Mouse (Mus musculus) E14TG2a.4 (cell line): ENCODE data around the gene Vmn1r3.
"Not testable (repeated sequence)": the region's sequence is repeated elsewhere in the genome, so short reads cannot be mapped to it uniquely, and the experiment has no call there.

Experiments
- CTCF ChIP-seq: conservative IDR thresholded peaks from 2 replicates; pipeline ENCODE4 v1.5.1; 2014; ENCODE audit warnings: low read length
- NANOG ChIP-seq: IDR thresholded peaks from 2 replicates; pipeline ENCODE4 v1.6.1; 2014; ENCODE audit warnings: borderline replicate concordance, low read length, mixed read lengths

DNA sequence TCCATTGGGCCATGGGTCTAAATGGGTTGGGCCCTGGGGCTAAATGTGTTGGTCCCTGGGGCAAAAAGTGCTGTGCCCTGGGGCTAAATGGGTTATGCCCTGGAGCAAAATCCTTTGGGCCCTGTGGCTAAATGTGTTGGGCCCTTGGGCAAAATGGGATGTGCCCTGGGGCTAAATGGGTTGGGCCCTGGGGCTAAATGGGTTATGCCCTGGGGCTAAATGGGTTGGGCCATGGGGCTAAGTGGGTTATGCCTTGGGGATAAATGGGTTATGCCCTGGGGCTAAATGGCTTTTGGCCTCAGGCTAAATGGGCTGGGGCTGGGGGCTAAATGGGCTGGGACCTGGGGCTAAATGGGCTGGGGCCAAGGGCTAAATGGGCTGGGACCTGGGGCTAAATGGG is 20.7 kb downstream of the Vmn1r3 start:
- TF ChIP-seq NANOG, CTCF: not testable (repeated sequence)
